Mouse (Mus musculus) heart, embryonic 16.5 days (tissue): Measurements from ENCODE around the gene Resp18. TPM values are rescaled to one million over a fixed set of nuclear protein-coding genes. Genes with fewer than 3 reads are reported as not detected.

Experiments
- ATAC-seq: fragments of 200-750 bp; cut with Nextera tagmentation; replicated peaks from 2 replicates; pipeline ENCODE4 v1.8.0; 2017; ENCODE audit warnings: moderate number of reproducible peaks; ENCODE audit not compliant: insufficient read depth, low FRiP score; ENCODE audit errors: extremely low read depth
- H3K27ac ChIP-seq: fragments of 300-500 bp; sonication (generic); 2 replicates; pipeline ENCODE4 v1.5.1; 2014; ENCODE audit warnings: mild to moderate bottlenecking, low read length, control low read depth, moderate library complexity
- H3K27me3 ChIP-seq: fragments of 300-500 bp; sonication (generic); 2 replicates; pipeline ENCODE4 v1.6.1; 2014; ENCODE audit warnings: low read length, mixed read lengths; ENCODE audit not compliant: control insufficient read depth, insufficient read depth
- H3K36me3 ChIP-seq: fragments of 300-500 bp; sonication (generic); 2 replicates; pipeline ENCODE4 v1.6.1; 2014; ENCODE audit not compliant: control insufficient read depth, insufficient read depth
- H3K4me1 ChIP-seq: fragments of 300-500 bp; sonication (generic); 2 replicates; pipeline ENCODE4 v1.6.1; 2014; ENCODE audit warnings: low read length, mixed read lengths; ENCODE audit not compliant: control insufficient read depth, insufficient read depth
- H3K4me2 ChIP-seq: fragments of 300-500 bp; sonication (generic); 2 replicates; pipeline ENCODE4 v1.6.1; 2014; ENCODE audit warnings: low read depth, mild to moderate bottlenecking, control low read depth, low read length
- H3K4me3 ChIP-seq: fragments of 300-500 bp; sonication (generic); 2 replicates; pipeline ENCODE4 v1.5.1; 2014; ENCODE audit warnings: mild to moderate bottlenecking, control low read depth, low read length
- H3K9ac ChIP-seq: fragments of 300-500 bp; sonication (generic); 2 replicates; pipeline ENCODE4 v1.6.1; 2014; ENCODE audit warnings: low read length, control low read depth
- H3K9me3 ChIP-seq: fragments of 300-500 bp; sonication (generic); replicated peaks from 2 replicates; pipeline ENCODE4 v1.6.1; 2016; ENCODE audit warnings: low read length; ENCODE audit not compliant: control insufficient read depth
- WGBS: fragments of 180-500 bp; shearing (Covaris S2); extraction: QIAGEN DNeasy Blood & Tissue Kit; methylation state at CpG from one replicate; pipeline ENCODE4 v1.1.7; 2014; 5-methylcytosine and 5-hydroxymethylcytosine counted together
- polyA plus RNA-seq: library from polyadenylated mRNA; unstranded; fragments of >200 nt; fragmentation: Nextera tagmentation; extraction: Ambion mirVana; gene quantifications from 2 replicates; pipeline ENCODE4 v1.2.1, GENCODE M21; 2015

The Resp18 gene
- polyA plus RNA-seq: 0.76 TPM in 1 of 2 replicates, not detected in the other

GRCm38 (mm10) chr1:75278228-75278627, at the start of gene Resp18:
TSS of gene Resp18 (minus strand) at chr1:75278415.
- H3K36me3 ChIP-seq: no peaks in the 10 kb centered on the region
- H3K27me3 ChIP-seq: peaks cover 10% of the 10 kb centered on the region
- no peak within 1 kb of the TSS for H3K27ac ChIP-seq
- 4% methylated on average over 13 of the region's 13 CpGs for WGBS
- no peaks in the 10 kb centered on the region for H3K9me3 ChIP-seq
- H3K4me1 ChIP-seq: no peaks in the 10 kb centered on the region
- H3K9ac ChIP-seq: no peak within 1 kb of the TSS
- H3K4me3 ChIP-seq: no peak within 1 kb of the TSS
- no peak within 1 kb of the TSS for H3K4me2 ChIP-seq
- ATAC-seq: no peak

DNA sequence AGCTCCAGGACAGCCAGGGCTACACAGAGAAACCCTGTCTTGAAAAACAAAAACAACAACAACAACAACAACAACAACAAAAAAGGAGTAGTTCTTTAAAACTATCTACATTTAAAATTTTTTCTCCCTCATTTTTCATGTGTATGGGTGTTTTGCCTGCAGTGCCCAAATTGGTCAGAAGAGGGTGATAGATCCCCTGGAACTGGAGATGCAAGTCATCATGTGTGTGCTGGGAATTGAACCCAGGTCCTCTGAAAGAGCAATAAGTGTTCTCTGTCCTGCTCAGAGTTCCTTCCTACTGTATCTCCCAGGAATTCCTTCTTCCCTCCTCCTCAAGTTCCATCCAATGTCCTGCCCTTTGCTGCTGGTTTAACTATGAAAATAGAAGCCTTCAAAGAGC, 49.2 kb upstream of the Resp18 start:
- H3K27me3 ChIP-seq: no peaks in the 10 kb centered on the region
- no peaks in the 10 kb centered on the region for H3K36me3 ChIP-seq
- H3K9ac ChIP-seq: no peak overlapping the region
- no peak for ATAC-seq
- H3K4me3 ChIP-seq: no peak overlapping the region
- H3K4me2 ChIP-seq: no peak overlapping the region
- H3K4me1 ChIP-seq: no peaks in the 10 kb centered on the region
- H3K27ac ChIP-seq: no peak overlapping the region
- peaks cover 4% of the 10 kb centered on the region; the same call in 1 of the 2 replicates for H3K9me3 ChIP-seq

GRCm38 (mm10) chr1:75319166-75319565, 41.0 kb upstream of the Resp18 start:
- H3K4me2 ChIP-seq: no peak overlapping the region
- no peak overlapping the region for H3K27ac ChIP-seq
- H3K27me3 ChIP-seq: no peaks in the 10 kb centered on the region
- H3K36me3 ChIP-seq: peaks cover 6% of the 10 kb centered on the region
- no peak for ATAC-seq
- H3K9ac ChIP-seq: no peak overlapping the region
- H3K9me3 ChIP-seq: no peaks in the 10 kb centered on the region
- peaks cover 8% of the 10 kb centered on the region for H3K4me1 ChIP-seq
- WGBS: 85% methylated on average over 10 of the region's 10 CpGs
- no peak overlapping the region for H3K4me3 ChIP-seq

DNA sequence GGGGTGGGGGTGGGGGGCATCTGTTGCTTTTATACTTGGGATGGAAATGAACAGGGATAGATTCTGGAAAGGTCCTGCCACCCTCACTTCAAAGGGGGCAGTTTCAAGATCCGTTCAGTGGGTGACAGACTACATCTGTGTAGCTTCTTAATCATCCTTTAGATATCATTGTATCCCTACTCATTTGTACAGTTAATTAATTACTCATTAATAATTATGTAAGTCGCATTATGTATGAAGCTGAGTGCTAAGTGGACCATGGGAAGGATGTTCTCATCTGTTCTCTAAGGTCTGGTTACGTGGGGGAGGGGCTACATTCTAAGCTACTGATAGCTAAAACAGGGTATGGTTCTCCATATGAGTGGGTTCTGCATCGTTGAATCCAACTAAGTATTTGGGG, 40.5 kb upstream of the Resp18 start:
- Histone ChIP-seq H3K9ac (no peak overlapping the region), H3K27me3 (no peaks in the 10 kb centered on the region), H3K4me2 (no peak overlapping the region), H3K9me3 (no peaks in the 10 kb centered on the region), H3K4me3 (no peak overlapping the region), H3K36me3 (peaks cover 10% of the 10 kb centered on the region), H3K27ac (no peak overlapping the region), H3K4me1 (peaks cover 8% of the 10 kb centered on the region)
- 82% methylated on average over 4 of the region's 4 CpGs for WGBS
- no peak for ATAC-seq

- H3K27me3 ChIP-seq: no peaks in the 10 kb centered on the region
- H3K4me3 ChIP-seq: peak overlapping the region; percentile 29
- ATAC-seq: no peak
- peak overlapping the region; percentile 40 for H3K27ac ChIP-seq
- 59% methylated on average over 3 of the region's 3 CpGs for WGBS
- H3K4me2 ChIP-seq: peak overlapping the region; percentile 50
- H3K36me3 ChIP-seq: peaks cover 14% of the 10 kb centered on the region
- H3K9ac ChIP-seq: peak overlapping the region; percentile 45
- H3K4me1 ChIP-seq: peaks cover 8% of the 10 kb centered on the region
- H3K9me3 ChIP-seq: no peaks in the 10 kb centered on the region
Observed at GRCm38 (mm10) chr1:75318301-75318700, 40.1 kb upstream of the Resp18 start.

GRCm38 (mm10) chr1:75317241-75318201, 39.3 kb upstream of the Resp18 start, which contains the start of gene Dnpep:
TSS of gene Dnpep (minus strand) at chr1:75317990.
- peak; percentile 96 for ATAC-seq

GRCm38 (mm10) chr1:75316861-75317240, 38.6 kb upstream of the Resp18 start:
- Histone ChIP-seq H3K4me3 (peak overlapping the region; percentile 86), H3K4me2 (peak overlapping the region; percentile 80), H3K27ac (peak overlapping the region; percentile 96), H3K36me3 (peaks cover 21% of the 10 kb centered on the region), H3K27me3 (no peaks in the 10 kb centered on the region), H3K4me1 (peaks cover 8% of the 10 kb centered on the region), H3K9ac (peak overlapping the region; percentile 90), H3K9me3 (no peaks in the 10 kb centered on the region)
- ATAC-seq: peak; percentile 28
- under 1% methylated on average over 20 of the region's 20 CpGs for WGBS

More at GRCm38 (mm10) chr1:75317241-75318201, 39.3 kb upstream of the Resp18 start, which contains the start of gene Dnpep:
- peak within 1 kb of the TSS; percentile 96 for H3K27ac ChIP-seq
- no peaks in the 10 kb centered on the region for H3K9me3 ChIP-seq
- H3K4me2 ChIP-seq: peak within 1 kb of the TSS; percentile 80
- H3K27me3 ChIP-seq: no peaks in the 10 kb centered on the region
- peaks cover 21% of the 10 kb centered on the region for H3K36me3 ChIP-seq
- peak within 1 kb of the TSS; percentile 86 for H3K4me3 ChIP-seq
- peak within 1 kb of the TSS; percentile 90 for H3K9ac ChIP-seq
- H3K4me1 ChIP-seq: peaks cover 8% of the 10 kb centered on the region
- under 1% methylated on average over 85 of the region's 92 CpGs for WGBS

DNA sequence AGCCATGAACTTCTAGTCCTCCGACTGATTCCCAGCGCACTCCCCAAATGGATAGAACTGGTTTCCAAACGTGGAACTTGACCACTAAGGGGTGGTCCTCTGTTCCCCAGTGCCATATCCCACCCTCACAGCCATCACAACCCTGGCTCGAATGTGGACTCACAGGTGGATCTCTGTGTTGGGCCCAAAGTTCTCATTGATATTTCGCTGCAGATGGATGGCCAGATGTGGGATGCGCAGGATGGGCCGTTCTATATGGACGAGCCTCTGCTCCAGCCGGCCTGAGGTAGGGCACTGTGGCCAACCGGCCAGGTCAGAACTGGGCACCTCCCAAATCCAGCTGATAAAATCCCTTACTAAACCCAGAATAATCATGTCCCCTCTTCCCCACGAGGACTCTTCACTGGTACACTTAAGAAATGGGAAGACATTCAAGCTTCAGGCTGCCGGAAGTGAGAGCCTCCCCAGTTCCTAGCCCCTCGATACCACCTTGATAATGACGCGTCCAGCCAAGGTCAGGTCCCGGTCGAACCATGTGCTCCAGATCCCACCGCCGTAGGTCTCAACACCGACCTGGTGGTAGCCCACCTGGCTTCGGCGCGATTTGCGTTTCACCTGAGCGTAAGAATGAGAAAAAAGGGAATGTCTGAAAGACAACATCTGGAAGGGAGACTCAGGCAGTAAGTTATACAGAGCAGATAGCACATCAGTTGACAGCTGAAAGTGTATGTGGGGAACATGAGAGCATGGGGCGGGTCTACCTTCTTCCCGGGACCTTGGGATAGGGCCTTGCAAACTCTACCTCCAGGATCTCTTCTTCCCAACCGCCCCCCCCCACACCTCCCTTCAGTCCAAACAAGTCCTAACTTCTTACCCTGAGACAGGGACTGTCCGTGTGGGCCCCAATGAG, 37.5 kb upstream of the Resp18 start:
- ATAC-seq: no peak

More for the DNA sequence above, 37.5 kb upstream of the Resp18 start:
- H3K36me3 ChIP-seq: peaks cover 26% of the 10 kb centered on the region
- no peak overlapping the region for H3K27ac ChIP-seq
- peaks cover 8% of the 10 kb centered on the region for H3K4me1 ChIP-seq
- peak overlapping the region; percentile 90 for H3K9ac ChIP-seq
- H3K9me3 ChIP-seq: no peaks in the 10 kb centered on the region
- no peaks in the 10 kb centered on the region for H3K27me3 ChIP-seq
- H3K4me3 ChIP-seq: peak overlapping the region; percentile 86
- peak overlapping the region; percentile 80 for H3K4me2 ChIP-seq
- WGBS: 80% methylated on average over 29 of the region's 29 CpGs
